In the genomic region with DNA sequence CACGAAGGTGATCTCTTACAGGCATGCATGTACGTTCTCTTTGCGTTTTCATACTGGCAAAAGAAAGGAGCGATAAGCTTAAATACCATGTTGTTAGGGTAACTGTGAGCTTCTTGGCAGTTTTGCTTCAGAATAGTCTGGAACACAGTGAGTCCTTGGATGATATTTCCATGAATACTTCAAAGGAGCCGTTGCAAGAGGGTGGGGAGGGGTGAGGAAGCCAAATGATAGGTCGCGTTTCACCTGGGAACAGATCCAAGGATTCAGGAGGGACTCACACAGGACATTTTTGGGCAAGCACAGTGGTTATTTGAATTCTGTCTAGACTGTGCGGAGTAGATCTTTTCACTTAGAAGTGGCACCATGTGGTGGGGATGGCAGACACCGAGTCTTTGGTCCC, we compare ENCODE assay signal across 16 mouse cellular contexts. TPM values are rescaled to one million over a fixed set of nuclear protein-coding genes. Genes with fewer than 3 reads are reported as not detected.
"Had no signal": no experiment of that assay in that cellular context is flagged by ENCODE, and none has a peak within 500 bp of the region (broad histone marks: within the 10 kb centered on the region; RNA-seq: fewer than 3 reads in every experiment).

No protein-coding gene starts in this region.

- DNase-seq: lung, embryonic 14.5 days; lung, postnatal 10 days; lung, postnatal 4 days; midbrain, embryonic 14.5 days; retina, postnatal 1 day; right cerebral cortex, adult 18-20 months; right cerebral cortex, postnatal 25 days; right cerebral cortex, postnatal 4 days; spleen, adult 18-20 months; thymus, adult 18-20 months; thymus, postnatal 25 days; thymus, postnatal 4 days had no signal

RNA-seq across cellular contexts. Expression of a gene that starts 54.8 kb away (rescaled TPM):
- total RNA-seq: megakaryocyte, adult 5-6 weeks; megakaryocyte-erythroid progenitor cell, adult 5-6 weeks had no signal
- polyA plus RNA-seq: myocyte; small intestine, adult 2 months had no signal
